Mouse (Mus musculus) B cell, adult 2 months (primary cell): ENCODE results near the gene Usp45.
A peak's percentile ranks its signal among the peaks of the same experiment; 100 is the strongest.

ENCODE experiments used
- DNase-seq, 2 experiments: peaks; one replicate each; pipeline ENCODE4 v3.0.0; 2022

Usp45 gene

DNA sequence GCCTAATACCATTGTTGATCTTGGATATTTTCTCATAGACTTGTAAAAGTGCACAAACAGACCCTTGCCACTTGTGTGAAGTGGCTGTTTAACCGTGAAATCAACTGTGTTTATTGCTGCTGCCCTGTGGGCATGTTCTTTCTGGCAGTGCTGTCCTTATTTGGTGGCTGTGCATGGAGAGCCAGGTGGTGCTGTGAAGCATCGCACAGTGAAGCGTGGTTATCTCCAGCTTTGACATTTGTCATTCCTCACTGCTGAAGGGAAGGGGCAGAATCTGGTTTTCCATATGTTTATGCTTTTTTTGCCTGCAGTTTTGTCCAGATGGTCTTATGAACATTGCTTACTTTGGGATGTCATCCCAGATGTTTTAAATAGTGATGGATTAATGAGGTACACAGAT is 26.7 kb downstream of the Usp45 start:
- no peak for DNase-seq

DNA sequence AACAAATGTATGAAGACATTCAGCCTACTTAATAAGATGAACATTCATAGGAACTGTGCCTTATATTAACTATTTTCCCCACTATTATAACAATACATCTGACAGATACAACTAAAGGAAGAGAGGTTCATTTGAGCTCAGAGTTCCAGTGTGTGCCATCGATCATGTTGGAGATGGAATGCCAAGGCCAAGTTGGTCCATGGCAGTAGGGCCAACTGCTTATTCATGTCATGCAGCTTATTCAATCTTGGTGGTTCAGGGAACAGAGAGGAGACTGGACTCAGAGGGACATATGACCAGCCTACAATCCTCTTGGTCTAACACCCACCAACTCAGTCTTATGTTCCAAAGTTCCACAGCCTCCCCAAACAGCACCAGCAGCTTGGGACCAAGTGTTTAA is 34.1 kb downstream of the Usp45 start:
- no peak for DNase-seq

DNA sequence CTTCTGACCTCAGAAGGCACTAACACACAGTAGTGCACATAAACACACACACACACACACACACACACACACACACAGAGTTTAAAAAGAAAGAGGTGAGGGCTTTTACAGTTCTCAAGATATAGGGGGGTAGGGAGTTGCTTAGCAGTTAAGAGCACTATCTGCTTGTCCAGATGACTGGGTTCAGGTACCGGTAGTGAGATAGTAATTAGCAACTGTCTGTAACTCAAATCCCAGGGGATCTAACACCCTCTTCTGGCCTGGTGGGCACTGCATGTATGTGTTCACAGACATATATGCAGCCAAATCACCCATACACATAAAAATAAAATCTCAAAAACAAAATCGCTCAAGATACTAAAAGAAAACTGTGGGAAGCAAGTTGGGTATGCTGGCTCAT is 34.7 kb downstream of the Usp45 start:
- DNase-seq: no peak

DNA sequence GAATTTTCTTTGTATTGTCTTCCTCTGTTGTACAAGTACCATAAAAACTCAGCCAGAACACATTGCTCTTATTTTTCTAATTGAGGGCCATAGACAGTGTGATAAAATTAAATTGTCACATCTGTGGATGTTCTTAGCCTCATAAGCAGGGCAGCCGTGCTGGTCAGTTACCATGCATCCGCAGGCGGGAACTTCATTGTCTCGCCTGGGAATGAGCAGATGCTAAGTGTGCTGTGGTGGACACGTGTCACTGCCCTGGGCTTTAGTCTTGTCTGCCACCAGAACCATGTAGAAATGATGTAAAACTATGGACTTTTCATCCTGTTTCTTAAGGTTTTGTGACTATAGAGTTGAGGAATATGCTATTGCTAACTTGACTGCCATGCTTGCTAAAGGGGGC is 40.2 kb downstream of the Usp45 start:
- DNase-seq: no peak

DNA sequence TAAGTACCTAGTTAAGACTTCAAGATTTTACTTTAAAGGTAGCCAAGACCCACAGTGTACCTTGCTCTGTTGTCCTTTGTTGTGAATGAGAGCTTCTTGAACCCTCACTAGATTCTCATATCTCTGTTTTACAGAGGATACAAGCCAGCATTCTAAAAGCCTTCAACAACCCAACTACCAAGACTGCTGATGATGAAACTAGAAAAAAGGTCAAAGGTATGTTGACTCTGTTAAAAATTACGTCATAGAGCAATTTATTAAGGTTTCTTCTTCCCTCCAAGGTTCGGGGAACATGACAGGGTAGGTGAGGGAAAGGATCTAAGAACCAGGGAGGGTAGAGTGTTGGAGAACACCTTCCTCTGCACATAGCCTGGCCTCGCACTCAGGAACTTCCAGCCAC is 43.7 kb downstream of the Usp45 start:
- DNase-seq: no peak

DNA sequence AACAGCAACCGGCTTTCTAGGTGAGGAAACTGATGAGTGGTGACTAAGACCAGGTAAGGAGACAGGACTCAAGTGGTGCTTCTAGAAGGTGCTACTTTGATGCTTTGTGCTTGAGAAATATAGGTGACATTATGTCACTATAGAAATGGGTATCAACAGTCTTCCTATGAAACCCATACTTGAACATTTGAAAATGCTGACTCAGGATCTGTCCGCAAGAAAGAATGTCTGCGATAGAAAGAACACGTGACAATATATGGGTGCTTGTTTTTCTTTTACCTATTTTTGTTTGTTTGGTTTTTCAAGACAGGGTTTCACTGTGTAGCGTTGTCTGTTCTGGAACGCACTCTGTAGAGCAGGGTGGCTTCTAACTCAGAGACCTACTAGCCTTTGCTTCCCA is 45.7 kb downstream of the Usp45 start:
- DNase-seq: no peak

DNA sequence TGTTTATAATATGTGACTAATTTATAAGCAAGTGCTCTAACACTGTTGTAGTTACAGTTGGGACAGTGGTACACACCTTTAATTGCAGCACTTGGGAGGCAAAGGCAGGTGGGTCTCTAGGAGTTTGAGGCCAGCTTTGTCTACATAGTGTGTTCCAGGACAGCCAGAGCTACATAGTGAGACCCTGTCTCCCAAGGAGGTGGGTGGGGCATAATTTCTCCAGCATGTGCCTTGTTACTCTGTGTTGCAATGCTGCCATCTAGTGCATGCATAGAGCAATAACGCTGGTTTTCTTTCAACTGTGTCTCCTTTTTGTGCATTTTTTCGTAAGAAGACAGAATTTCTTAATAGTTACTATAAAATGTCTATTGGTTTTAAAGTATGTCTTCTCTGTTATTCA is 47.1 kb downstream of the Usp45 start:
- peak; percentile 61 to 65 for DNase-seq

DNA sequence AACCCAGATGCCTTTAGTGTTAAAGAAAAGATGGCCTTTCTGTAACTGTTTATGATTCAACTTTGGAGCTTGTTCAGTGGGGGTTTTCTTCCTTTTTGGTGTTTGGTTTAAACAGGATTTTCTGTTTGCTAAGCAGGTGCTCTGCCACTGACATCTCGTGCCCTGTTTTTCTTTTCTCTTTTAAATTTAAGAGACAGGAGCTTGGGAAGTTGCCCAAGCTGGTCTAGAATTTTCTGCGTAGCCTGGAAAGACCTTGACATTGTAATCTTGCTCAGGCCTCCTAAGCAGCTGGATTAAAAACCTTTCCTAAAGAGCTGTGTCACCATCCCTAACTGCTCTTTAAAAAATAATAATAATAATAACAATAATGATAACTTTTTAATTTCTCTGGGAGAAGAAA is 59.7 kb downstream of the Usp45 start:
- DNase-seq: no peak

DNA sequence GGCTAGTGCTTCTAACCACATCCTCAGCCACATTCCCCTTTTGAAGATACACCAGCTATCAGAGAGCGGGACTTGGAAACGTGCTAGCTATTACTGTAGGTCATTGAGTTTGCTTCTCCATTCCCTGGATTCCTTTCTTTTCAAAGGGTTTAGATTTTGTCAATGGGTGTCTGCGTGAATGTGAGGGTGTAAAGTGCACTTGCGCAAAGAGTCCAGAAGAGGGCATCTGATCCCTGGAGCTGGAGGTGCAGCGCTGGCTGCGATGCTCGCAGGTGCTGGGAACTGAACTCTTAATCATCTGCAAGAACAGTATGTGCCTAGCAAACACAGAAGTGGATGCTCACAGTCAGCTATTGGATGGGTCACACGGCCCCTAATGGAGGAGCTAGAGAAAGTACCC is 65.9 kb downstream of the Usp45 start:
- no peak for DNase-seq

DNA sequence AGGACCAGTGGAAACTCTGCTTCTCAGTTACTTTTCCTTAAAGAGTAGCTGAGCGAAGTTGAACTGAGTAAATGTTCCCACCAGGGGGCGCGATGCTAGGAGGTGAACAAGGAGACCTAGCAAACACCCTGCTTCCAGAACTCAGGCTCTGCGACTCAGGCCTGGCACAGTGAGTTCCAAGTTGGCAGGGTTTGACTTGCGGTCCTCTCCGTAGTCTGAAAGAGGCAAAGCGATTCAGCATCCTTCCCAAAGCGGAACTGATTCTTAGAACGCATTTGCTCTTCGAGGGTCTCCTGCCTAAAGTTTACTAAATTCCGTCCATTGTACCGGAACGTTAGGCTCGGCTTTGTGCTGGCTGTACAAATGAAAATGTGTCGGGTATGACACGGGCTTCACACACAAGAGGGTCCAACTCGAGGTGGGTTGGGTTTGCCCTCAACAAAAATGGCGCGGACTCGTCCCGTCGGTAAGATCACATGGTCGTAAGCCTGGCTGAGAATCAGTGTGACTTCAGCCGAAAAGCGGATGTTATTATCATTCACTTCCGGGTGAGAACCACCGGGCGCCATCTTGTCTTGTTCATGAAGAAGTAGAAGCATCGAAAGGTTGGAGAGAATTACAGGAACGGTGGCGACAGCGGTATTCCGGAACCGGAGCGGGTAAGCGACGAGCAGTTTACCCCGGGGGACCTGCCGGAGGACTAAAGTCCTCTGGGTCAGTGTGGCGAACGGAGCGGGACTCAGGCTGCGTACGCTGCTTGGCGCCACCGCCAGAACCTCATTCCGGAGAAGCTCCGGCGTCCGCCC is 80.7 kb downstream of the Usp45 start, which contains the start of gene Pnisr:
Gene Pnisr (plus strand): TSS at position 103 of the 806 bp plus-strand sequence.
- DNase-seq: peak; percentile 90 to 92

DNA sequence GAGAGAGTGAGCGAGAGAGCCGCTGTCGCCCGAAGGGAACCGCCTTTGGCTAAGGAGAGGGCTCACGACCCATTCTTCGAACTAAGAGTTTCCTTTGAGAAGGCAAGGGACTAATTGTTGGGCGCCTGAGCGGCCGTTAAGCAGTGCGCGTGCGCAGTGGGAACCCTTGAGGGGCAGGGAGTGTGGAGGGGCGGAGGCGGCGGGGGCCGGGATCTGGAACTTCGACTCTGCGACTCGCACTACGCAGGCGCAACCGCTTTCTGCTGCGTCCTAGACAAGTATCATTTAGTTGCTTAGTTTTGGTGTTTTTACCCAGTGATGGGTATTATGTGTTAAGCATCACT is 81.3 kb downstream of the Usp45 start:
- DNase-seq: peak in 1 of 2 experiments; percentile 89

DNA sequence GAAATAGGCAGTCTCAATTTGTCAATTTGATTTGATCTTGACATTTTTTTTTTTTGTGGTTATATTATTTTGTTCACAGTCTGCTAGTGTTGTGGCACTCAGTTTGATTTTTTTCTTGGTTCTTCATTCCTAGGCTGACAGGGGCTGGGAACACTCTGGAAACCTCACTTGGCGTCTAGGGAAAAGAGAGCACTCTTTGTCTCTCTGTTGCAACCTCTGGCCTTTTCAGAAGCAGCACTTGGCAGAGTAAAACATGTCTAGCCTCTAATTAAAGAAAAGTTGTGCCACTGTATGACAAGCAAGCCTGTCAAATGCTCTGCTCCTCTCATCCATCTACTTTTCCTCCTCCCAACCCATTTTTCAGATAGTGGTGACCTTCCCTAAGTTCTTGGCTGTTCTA is 90.5 kb downstream of the Usp45 start:
- DNase-seq: no peak

DNA sequence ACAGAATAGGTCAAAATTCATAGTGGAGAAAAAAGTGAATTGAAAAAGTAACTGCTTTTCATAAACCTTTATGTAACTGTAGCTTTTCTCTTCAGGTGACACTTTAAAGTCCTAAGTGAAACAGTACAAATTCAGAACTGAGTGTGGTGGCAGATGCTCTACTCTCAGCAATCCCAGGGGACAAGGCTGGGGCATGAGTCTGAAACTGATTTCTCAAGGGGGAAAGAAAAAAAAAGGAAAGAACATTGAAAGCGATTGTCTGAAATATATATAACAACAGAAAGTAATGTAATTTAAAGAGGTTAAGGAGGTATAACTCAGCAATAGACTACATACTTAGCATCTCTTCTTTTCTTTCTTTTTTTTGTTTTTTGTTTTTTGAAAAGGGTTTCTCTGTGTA is 98.3 kb downstream of the Usp45 start:
- DNase-seq: no peak

DNA sequence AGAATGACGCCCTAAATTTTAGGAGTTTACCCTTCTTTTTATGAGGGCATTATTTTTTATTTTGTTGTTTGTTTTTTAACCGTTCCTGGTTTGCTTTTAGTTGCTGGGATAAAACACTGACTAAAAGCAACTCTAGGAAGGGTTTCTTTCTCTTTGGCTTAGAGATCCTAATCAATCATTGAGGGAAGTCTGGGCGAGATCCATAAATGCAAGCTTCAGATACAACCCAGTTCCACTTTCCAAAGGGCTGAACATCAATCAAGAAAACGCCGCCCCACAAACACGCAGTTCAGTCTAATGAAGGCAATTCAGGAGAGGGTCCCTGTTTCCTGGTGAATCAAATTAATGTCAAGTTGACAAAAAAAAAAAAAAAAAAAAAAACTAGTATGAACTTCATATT is 111.8 kb downstream of the Usp45 start:
- DNase-seq: no peak

DNA sequence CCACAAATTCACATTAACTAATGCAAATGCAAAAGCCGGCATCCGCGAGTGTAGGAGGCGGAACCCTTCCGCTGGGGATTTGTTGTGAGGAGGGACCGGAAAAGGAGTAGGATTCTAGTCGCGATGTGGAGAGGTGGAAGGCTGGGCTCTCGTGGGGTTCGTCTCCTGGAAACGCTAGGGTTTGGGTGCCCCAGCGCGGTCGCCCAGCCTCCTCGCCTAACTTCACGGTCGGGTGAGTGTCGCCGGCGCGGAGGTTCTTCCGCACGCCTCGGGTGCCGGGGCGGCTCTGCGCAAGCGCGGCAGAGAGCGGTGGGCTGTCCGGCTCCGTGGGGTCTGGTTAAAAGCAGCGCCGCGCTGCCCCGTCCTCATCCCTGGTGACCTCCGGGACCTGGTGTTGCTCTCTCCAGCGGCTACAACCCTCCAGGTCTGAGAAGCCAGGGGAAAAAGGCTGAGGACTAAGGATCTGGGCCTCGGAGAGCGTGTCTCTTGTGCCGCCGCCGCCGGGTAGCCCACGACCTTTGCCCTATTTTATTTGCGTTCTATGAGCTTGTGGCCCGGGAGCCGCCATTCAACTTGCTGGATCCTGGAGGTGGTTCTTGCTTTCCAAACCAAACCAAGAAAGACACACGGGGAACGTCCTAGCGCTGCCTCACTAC is 112.7 kb downstream of the Usp45 start, which contains the start of gene Coq3:
Gene Coq3 (plus strand): TSS at position 109 of the 656 bp plus-strand sequence.
- DNase-seq: peak; percentile 80 to 84

DNA sequence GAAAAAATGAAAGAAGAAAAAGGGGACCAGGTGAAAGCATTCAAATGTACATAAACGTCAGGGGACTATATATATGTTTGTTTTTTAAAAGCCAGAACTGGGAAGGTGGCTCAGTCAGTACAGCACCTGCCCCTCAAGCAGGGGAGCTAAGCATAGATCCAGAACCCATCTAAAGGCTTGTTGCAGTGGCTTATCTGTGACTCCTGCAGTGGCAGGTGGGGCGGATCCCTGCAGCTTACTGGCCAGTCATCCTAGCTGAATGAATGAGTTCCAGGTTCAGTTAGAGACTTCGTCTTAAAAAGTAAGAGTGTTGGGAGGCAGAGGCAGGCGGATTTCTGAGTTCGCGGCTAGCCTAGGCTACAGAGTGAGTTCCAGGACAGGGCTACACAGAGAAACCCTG is 115.8 kb downstream of the Usp45 start:
- no peak for DNase-seq

DNA sequence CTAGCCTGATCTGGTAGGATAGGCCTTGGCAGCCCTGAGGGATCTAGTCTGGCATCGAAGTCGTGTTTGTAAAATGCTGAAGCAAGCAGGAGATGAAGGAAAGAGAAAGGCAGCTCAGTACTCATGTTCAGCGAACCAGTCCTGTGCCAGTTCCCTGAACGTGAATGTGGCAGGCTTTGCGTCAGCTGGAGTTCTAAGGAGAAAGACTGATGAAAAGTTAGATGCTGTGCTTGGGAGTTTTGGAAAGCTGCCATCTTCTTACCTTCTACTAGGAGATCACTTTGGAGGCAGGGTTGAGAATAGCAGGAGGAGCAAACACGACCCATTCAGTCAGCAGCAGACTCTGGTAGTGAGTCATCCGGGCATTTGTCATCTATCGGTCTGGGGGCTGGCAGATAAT is 118.9 kb downstream of the Usp45 start:
- no peak for DNase-seq
